Mouse (Mus musculus) heart, embryonic 16.5 days (tissue): ENCODE results near the gene Garem2. TPM values are rescaled to one million over a fixed set of nuclear protein-coding genes. Genes with fewer than 3 reads are reported as not detected.

Experiments
- ATAC-seq: fragments of 200-750 bp; cut with Nextera tagmentation; replicated peaks from 2 replicates; pipeline ENCODE4 v1.8.0; 2017; ENCODE audit warnings: moderate number of reproducible peaks; ENCODE audit not compliant: insufficient read depth, low FRiP score; ENCODE audit errors: extremely low read depth
- H3K27ac ChIP-seq: fragments of 300-500 bp; sonication (generic); 2 replicates; pipeline ENCODE4 v1.5.1; 2014; ENCODE audit warnings: mild to moderate bottlenecking, low read length, control low read depth, moderate library complexity
- H3K27me3 ChIP-seq: fragments of 300-500 bp; sonication (generic); 2 replicates; pipeline ENCODE4 v1.6.1; 2014; ENCODE audit warnings: low read length, mixed read lengths; ENCODE audit not compliant: control insufficient read depth, insufficient read depth
- H3K36me3 ChIP-seq: fragments of 300-500 bp; sonication (generic); 2 replicates; pipeline ENCODE4 v1.6.1; 2014; ENCODE audit not compliant: control insufficient read depth, insufficient read depth
- H3K4me1 ChIP-seq: fragments of 300-500 bp; sonication (generic); 2 replicates; pipeline ENCODE4 v1.6.1; 2014; ENCODE audit warnings: low read length, mixed read lengths; ENCODE audit not compliant: control insufficient read depth, insufficient read depth
- H3K4me2 ChIP-seq: fragments of 300-500 bp; sonication (generic); 2 replicates; pipeline ENCODE4 v1.6.1; 2014; ENCODE audit warnings: low read depth, mild to moderate bottlenecking, control low read depth, low read length
- H3K4me3 ChIP-seq: fragments of 300-500 bp; sonication (generic); 2 replicates; pipeline ENCODE4 v1.5.1; 2014; ENCODE audit warnings: mild to moderate bottlenecking, control low read depth, low read length
- H3K9ac ChIP-seq: fragments of 300-500 bp; sonication (generic); 2 replicates; pipeline ENCODE4 v1.6.1; 2014; ENCODE audit warnings: low read length, control low read depth
- H3K9me3 ChIP-seq: fragments of 300-500 bp; sonication (generic); replicated peaks from 2 replicates; pipeline ENCODE4 v1.6.1; 2016; ENCODE audit warnings: low read length; ENCODE audit not compliant: control insufficient read depth
- WGBS: fragments of 180-500 bp; shearing (Covaris S2); extraction: QIAGEN DNeasy Blood & Tissue Kit; methylation state at CpG from one replicate; pipeline ENCODE4 v1.1.7; 2014; 5-methylcytosine and 5-hydroxymethylcytosine counted together
- polyA plus RNA-seq: library from polyadenylated mRNA; unstranded; fragments of >200 nt; fragmentation: Nextera tagmentation; extraction: Ambion mirVana; gene quantifications from 2 replicates; pipeline ENCODE4 v1.2.1, GENCODE M21; 2015

Gene Garem2
- polyA plus RNA-seq, 1 experiment from 2014 or later, result 0.12 TPM

DNA sequence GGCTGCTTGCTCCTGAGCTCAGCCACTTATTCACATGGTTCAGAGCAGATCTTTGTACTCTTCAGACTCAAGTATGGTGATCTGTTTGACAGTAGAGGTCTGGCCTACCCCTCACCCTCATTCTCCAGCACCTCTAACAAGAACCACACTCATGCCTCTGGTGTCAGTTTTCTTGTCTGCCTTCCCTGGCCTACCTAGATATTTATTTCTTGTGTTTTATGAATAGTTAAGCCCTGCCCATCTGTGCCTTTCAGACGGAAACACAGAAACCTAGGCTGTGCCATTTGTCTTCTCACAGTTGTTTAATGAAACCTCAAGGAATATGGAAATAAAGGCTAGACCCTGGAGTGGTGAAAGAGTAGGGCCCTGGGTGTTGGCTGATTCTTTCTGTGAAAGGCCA is 13.1 kb downstream of the Garem2 start:
- Histone ChIP-seq H3K27me3 (peaks cover 17% of the 10 kb centered on the region), H3K9ac (no peak overlapping the region), H3K4me3 (no peak overlapping the region), H3K4me2 (no peak overlapping the region), H3K36me3 (peaks cover 46% of the 10 kb centered on the region), H3K9me3 (no peaks in the 10 kb centered on the region), H3K4me1 (peaks cover 9% of the 10 kb centered on the region), H3K27ac (no peak overlapping the region)
- WGBS, result 93% methylated on average over 1 of the region's 1 CpGs
- ATAC-seq, result no peak

DNA sequence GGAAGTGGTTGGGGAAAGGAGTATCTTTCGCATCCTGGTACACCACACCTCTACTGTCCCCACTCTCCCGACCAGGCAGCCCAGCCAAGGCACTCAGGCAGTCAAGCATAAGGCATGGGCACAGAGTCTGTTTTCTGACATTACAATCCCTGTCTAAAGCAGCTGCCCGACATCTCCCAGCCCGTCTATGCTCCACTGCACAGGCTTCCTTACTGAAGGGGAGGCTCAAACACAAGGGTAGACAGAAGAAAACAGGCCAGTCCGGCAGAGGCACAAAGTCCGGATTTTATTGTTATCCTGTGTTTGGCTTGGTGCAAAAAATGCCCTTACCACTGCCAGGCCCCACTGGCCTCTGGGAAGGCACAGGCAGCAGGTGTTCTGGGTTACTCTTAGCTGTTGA is 14.2 kb downstream of the Garem2 start:
- Histone ChIP-seq H3K9me3 (no peaks in the 10 kb centered on the region), H3K27ac (no peak overlapping the region), H3K9ac (no peak overlapping the region), H3K36me3 (peaks cover 55% of the 10 kb centered on the region), H3K4me3 (no peak overlapping the region), H3K4me2 (no peak overlapping the region), H3K27me3 (peaks cover 5% of the 10 kb centered on the region), H3K4me1 (peaks cover 3% of the 10 kb centered on the region)
- no peak for ATAC-seq
- 85% methylated on average over 6 of the region's 6 CpGs for WGBS

DNA sequence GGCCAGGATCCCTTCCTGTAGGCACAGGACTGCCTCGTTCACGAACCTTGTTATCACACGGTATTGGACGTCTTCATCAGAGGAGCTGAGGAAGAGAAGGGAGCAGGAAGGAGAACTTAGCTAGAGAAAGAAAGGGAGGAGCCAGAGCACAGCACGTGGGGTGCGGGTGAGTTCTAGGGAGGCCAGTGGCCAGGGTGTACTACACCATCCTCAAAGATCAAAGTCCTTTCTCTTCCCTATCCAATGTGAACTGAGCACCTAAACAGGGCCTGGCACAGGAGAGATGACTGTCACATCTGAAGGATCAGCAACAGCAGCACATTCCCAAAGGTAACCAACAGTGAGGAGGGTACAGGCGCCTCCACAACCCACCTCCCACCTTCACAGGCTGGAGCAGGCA is 15.1 kb downstream of the Garem2 start:
- 0 out of 2 replicates have a peak, but pooled peaks cover 2% of the 10 kb centered on the region for H3K27me3 ChIP-seq
- H3K9ac ChIP-seq, result no peak overlapping the region
- H3K4me3 ChIP-seq, result no peak overlapping the region
- 80% methylated on average over 7 of the region's 7 CpGs for WGBS
- no peak overlapping the region for H3K27ac ChIP-seq
- no peaks in the 10 kb centered on the region for H3K4me1 ChIP-seq
- ATAC-seq, result no peak
- H3K36me3 ChIP-seq, result peaks cover 64% of the 10 kb centered on the region
- H3K4me2 ChIP-seq, result no peak overlapping the region
- H3K9me3 ChIP-seq, result no peaks in the 10 kb centered on the region

GRCm38 (mm10) chr5:30122481-30122880 is 17.5 kb downstream of the Garem2 start:
- H3K4me3 ChIP-seq, result no peak overlapping the region
- ATAC-seq, result no peak
- 84% methylated on average over 6 of the region's 6 CpGs for WGBS
- no peaks in the 10 kb centered on the region for H3K9me3 ChIP-seq
- H3K36me3 ChIP-seq, result peaks cover 81% of the 10 kb centered on the region
- no peak overlapping the region for H3K9ac ChIP-seq
- no peaks in the 10 kb centered on the region for H3K27me3 ChIP-seq
- no peak overlapping the region for H3K4me2 ChIP-seq
- H3K4me1 ChIP-seq, result no peaks in the 10 kb centered on the region
- no peak overlapping the region for H3K27ac ChIP-seq

- no peak overlapping the region for H3K9ac ChIP-seq
- H3K4me2 ChIP-seq, result no peak overlapping the region
- no peak for ATAC-seq
- H3K9me3 ChIP-seq, result no peaks in the 10 kb centered on the region
- 51% methylated on average over 5 of the region's 5 CpGs for WGBS
- no peak overlapping the region for H3K4me3 ChIP-seq
- no peaks in the 10 kb centered on the region for H3K27me3 ChIP-seq
- H3K36me3 ChIP-seq, result peaks cover 83% of the 10 kb centered on the region
- no peak overlapping the region for H3K27ac ChIP-seq
- no peaks in the 10 kb centered on the region for H3K4me1 ChIP-seq
These were observed 20.6 kb downstream of the Garem2 start for GRCm38 (mm10) chr5:30125587-30125986.

DNA sequence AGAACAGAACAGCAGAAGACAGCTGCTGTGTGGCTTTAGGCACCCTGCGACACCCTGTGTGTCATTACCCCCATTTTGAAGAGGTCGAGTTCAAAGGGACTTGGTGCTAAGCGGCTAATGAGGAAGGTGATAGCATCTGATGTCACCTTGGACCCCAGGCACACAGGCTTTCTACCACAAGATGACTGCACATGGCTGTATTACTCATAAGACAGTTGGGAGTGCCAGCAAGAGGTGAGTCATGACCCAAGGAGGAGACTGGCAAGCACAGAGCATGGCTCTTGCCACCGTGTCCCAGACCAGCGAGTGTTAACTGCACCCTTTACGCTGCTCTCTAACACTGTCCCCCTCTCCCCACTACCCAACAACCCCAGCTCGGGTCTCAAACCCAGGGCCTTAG is 21.8 kb downstream of the Garem2 start:
- WGBS, result 79% methylated on average over 7 of the region's 7 CpGs
- Histone ChIP-seq H3K9me3 (no peaks in the 10 kb centered on the region), H3K4me3 (no peak overlapping the region), H3K36me3 (peaks cover 78% of the 10 kb centered on the region), H3K4me1 (no peaks in the 10 kb centered on the region), H3K27me3 (no peaks in the 10 kb centered on the region), H3K4me2 (no peak overlapping the region), H3K9ac (no peak overlapping the region), H3K27ac (no peak overlapping the region)
- no peak for ATAC-seq

DNA sequence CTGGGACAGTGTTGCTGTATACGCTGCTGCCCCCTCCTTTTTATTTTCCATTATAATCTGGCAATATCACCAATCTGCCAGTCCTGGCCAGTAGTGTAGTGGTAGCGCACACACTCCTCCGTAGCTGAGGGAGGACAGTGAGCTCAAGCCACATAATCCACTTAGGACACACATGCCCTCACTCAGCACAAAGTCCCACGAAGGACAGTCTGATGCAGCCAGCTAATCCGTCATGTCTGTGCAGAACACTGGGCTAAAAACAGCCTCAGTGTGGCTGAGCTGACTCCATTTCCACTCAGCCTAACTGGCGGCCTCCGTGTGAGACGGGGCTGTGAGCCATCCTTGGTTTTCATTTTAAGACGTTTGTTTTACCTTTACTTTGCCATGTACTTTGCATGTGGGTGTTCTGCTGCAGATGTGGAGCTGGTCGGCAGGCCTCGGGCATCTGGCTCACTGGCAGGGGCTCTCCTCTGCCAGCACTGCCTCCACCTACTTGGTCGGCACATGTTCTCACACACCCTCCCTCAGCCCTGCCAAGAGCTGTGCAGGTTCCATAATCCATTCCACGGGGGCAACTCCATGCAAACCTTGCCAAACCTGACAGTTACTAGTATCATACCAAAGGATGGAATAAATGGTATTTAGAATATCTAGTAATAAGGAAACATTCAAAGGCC is 23.1 kb downstream of the Garem2 start:
- Histone ChIP-seq H3K9ac (no peak overlapping the region), H3K4me1 (no peaks in the 10 kb centered on the region), H3K4me2 (no peak overlapping the region), H3K4me3 (no peak overlapping the region), H3K9me3 (no peaks in the 10 kb centered on the region), H3K36me3 (peaks cover 76% of the 10 kb centered on the region), H3K27me3 (no peaks in the 10 kb centered on the region), H3K27ac (no peak overlapping the region)
- no peak for ATAC-seq
- 89% methylated on average over 13 of the region's 13 CpGs for whole genome bisulfite sequencing

DNA sequence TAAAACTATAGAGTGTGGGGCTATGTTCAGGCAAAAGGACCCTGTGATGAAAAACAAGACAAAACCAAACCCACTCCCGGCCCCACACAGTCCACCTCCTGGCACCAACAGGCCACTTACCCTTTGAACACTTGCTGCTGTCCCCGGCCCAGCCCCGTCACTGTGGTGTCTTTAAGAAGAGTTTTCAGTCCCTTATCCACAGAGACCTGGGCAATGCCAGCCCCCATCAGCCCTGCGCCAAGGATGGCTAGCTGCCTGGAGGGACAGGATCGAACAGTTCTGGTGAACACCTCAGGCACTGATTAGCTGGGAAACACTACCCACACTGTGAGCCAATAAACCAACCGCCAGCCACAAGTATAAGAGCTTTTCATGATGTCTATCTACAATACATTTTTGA is 23.7 kb downstream of the Garem2 start:
- no peak overlapping the region for H3K27ac ChIP-seq
- H3K4me1 ChIP-seq, result no peaks in the 10 kb centered on the region
- H3K9ac ChIP-seq, result no peak overlapping the region
- no peak overlapping the region for H3K4me3 ChIP-seq
- peaks cover 76% of the 10 kb centered on the region for H3K36me3 ChIP-seq
- WGBS, result 93% methylated on average over 6 of the region's 6 CpGs
- no peak overlapping the region for H3K4me2 ChIP-seq
- H3K27me3 ChIP-seq, result no peaks in the 10 kb centered on the region
- H3K9me3 ChIP-seq, result no peaks in the 10 kb centered on the region
- ATAC-seq, result no peak

DNA sequence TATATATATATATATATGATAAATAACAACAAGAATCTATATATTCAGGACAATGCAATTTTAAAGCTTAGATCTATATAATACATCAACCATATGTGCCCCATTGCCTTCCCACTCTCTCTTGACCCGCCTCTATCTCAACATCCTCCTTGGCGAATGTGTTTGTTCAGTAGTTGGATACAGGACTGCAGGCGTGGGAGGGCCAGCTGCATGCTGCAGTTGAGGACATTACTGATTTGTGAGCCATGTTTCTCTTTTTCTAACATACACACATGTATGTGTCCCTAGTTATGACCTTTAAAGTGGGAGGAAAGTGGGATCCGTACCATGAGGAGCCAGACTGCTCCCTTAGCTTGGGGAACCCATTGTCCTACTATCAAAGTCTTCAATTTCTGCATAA is 26.3 kb downstream of the Garem2 start:
- no peaks in the 10 kb centered on the region for H3K27me3 ChIP-seq
- peaks cover 69% of the 10 kb centered on the region for H3K36me3 ChIP-seq
- WGBS, result 91% methylated on average over 4 of the region's 4 CpGs
- no peaks in the 10 kb centered on the region for H3K4me1 ChIP-seq
- ATAC-seq, result no peak
- no peak overlapping the region for H3K4me2 ChIP-seq
- no peak overlapping the region for H3K4me3 ChIP-seq
- no peaks in the 10 kb centered on the region for H3K9me3 ChIP-seq
- no peak overlapping the region for H3K27ac ChIP-seq
- no peak overlapping the region for H3K9ac ChIP-seq
